Mouse (Mus musculus) cortical plate, adult 2 months (tissue): ENCODE measurements at regions not wholly inside any gene's neighbourhood (a gene's known extent, or its start where the extent isn't known, plus 50 kb on each side); places are given as distances from the start of the nearest gene placed in this dataset.

Source experiments
- CTCF ChIP-seq: fragments of 200-500 bp; IDR thresholded peaks from 2 replicates; pipeline ENCODE4 v1.5.1; 2011; ENCODE audit warnings: mild to moderate bottlenecking, control low read depth, low read length; ENCODE audit not compliant: insufficient read depth; ENCODE audit errors: extremely low read depth
- POLR2A ChIP-seq: fragments of 200-500 bp; IDR thresholded peaks from 2 replicates; pipeline ENCODE4 v1.6.1; 2011; ENCODE audit warnings: mild to moderate bottlenecking, low read length, control low read depth; ENCODE audit not compliant: insufficient read depth; ENCODE audit errors: extremely low read depth

- TF ChIP-seq CTCF (no peak), POLR2A (no peak)
Observed at GRCm38 (mm10) chr14:102199430-102199829, 469.7 kb downstream of the Lmo7 start.
